Mouse (Mus musculus) forebrain, embryonic 10.5 days (tissue): Measurements from ENCODE around the gene Chmp6. TPM values are rescaled to one million over a fixed set of nuclear protein-coding genes. Genes with fewer than 3 reads are reported as not detected.
A peak's percentile ranks its signal among the peaks of the same experiment; 100 is the strongest.

Source experiments
- DNase-seq: peaks from one replicate; pipeline ENCODE4 v3.0.0-alpha.2; 2017; ENCODE audit warnings: low spot score; ENCODE audit errors: extremely low spot score
- H3K27ac ChIP-seq: fragments of 300-500 bp; sonication (generic); 2 replicates; pipeline ENCODE4 v1.5.1; 2016; ENCODE audit warnings: mild to moderate bottlenecking
- H3K27me3 ChIP-seq: fragments of 300-500 bp; sonication (generic); 2 replicates; pipeline ENCODE4 v1.6.1; 2016; ENCODE audit warnings: mild to moderate bottlenecking; ENCODE audit not compliant: poor library complexity, severe bottlenecking
- H3K36me3 ChIP-seq: fragments of 300-500 bp; sonication (generic); replicated peaks from 2 replicates; pipeline ENCODE4 v1.6.1; 2016; ENCODE audit warnings: mild to moderate bottlenecking, moderate library complexity
- H3K4me1 ChIP-seq: fragments of 300-500 bp; sonication (generic); 2 replicates; pipeline ENCODE4 v1.6.1; 2016
- H3K4me3 ChIP-seq: fragments of 300-500 bp; sonication (generic); 2 replicates; pipeline ENCODE4 v1.5.1; 2016; ENCODE audit warnings: mild to moderate bottlenecking, moderate library complexity
- H3K9me3 ChIP-seq: fragments of 300-500 bp; sonication (generic); 2 replicates; pipeline ENCODE4 v1.6.1; 2016; ENCODE audit warnings: mild to moderate bottlenecking, moderate library complexity
- WGBS: fragments of 180-500 bp; shearing (Covaris S2); methylation state at CpG from one replicate; pipeline ENCODE4 v1.1.7; 2016; 5-methylcytosine and 5-hydroxymethylcytosine counted together
- polyA plus RNA-seq: library from polyadenylated mRNA; unstranded; fragments of >200 nt; fragmentation: Nextera tagmentation; extraction: Ambion mirVana; gene quantifications from 2 replicates; pipeline ENCODE4 v1.2.1, GENCODE M21; 2016

The Chmp6 gene
- polyA plus RNA-seq, result 114 and 124 TPM in 2 replicates

- Histone ChIP-seq H3K4me1 (peaks cover 56% of the 10 kb centered on the region), H3K27me3 (peaks cover 6% of the 10 kb centered on the region), H3K36me3 (peaks cover 31% of the 10 kb centered on the region), H3K9me3 (no peaks in the 10 kb centered on the region), H3K4me3 (peak within 1 kb of the TSS; percentile 99), H3K27ac (peak within 1 kb of the TSS; percentile 96)
- DNase-seq, result peak; percentile 85
- WGBS, result under 1% methylated on average over 48 of the region's 48 CpGs
These were observed at the start of gene Chmp6 for GRCm38 (mm10) chr11:119913291-119913934. TSS of gene Chmp6 (plus strand) at chr11:119913441.

- H3K27ac ChIP-seq, result no peak overlapping the region
- no peaks in the 10 kb centered on the region for H3K27me3 ChIP-seq
- no peak overlapping the region for H3K4me3 ChIP-seq
- H3K4me1 ChIP-seq, result peaks cover 10% of the 10 kb centered on the region; the same call in 1 of the 2 replicates
- no peak for DNase-seq
- H3K9me3 ChIP-seq, result no peaks in the 10 kb centered on the region
- peaks cover 80% of the 10 kb centered on the region for H3K36me3 ChIP-seq
- 86% methylated on average over 6 of the region's 6 CpGs for WGBS
These were observed 46.4 kb upstream of the Chmp6 start for GRCm38 (mm10) chr11:119866837-119867236.

DNA sequence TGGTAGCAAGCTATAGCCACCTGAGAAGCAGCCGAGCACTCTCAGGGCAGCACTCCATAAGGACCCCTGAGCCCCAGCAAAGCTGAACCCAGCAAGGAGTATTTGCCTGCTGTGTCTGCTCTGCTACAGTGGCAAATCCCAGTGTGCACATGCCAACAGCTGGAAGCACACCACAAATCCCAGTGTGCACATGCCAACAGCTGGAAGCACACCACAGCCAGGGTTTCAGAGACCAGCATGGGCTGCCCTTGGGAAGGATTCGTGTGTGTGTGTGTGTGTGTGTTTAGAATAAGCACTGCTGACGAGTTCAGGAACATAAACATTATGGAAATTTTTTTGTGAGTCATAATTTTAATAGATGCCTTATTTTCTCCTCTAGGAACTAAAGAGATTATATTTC lies 45.1 kb upstream of the Chmp6 start:
- Histone ChIP-seq H3K27ac (no peak overlapping the region), H3K9me3 (no peaks in the 10 kb centered on the region), H3K4me1 (peaks cover 4% of the 10 kb centered on the region; the same call in 1 of the 2 replicates), H3K4me3 (no peak overlapping the region), H3K27me3 (no peaks in the 10 kb centered on the region), H3K36me3 (peaks cover 80% of the 10 kb centered on the region)
- 91% methylated on average over 3 of the region's 3 CpGs for WGBS
- DNase-seq, result no peak

GRCm38 (mm10) chr11:119868556-119868955 lies 44.7 kb upstream of the Chmp6 start:
- Histone ChIP-seq H3K36me3 (peaks cover 80% of the 10 kb centered on the region), H3K27me3 (no peaks in the 10 kb centered on the region), H3K27ac (no peak overlapping the region), H3K4me1 (no peaks in the 10 kb centered on the region; the same call in 1 of the 2 replicates), H3K4me3 (no peak overlapping the region), H3K9me3 (no peaks in the 10 kb centered on the region)
- WGBS, result 84% methylated on average over 4 of the region's 4 CpGs
- DNase-seq, result no peak

DNA sequence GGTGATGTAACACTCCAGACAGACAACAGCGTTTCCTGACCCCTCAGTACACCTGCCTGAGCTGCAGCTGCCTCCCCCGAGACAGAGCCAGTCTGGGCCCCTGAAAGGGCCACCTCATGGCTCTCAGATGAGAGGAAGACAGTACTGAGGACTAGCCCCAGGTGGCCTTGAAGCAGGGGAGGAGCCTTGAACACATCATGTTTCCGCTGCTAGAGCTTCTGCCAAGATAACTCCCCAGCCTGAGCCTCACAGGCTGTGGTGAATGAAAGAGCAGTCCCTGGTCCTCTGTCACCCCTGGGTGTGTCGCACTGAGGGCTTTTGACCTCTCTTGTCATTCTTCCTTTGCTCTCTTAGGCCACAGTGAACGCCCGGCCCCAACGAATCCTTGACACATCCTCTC lies 42.1 kb upstream of the Chmp6 start:
- Histone ChIP-seq H3K4me3 (no peak overlapping the region), H3K4me1 (no peaks in the 10 kb centered on the region), H3K36me3 (peaks cover 89% of the 10 kb centered on the region), H3K9me3 (no peaks in the 10 kb centered on the region), H3K27ac (no peak overlapping the region), H3K27me3 (no peaks in the 10 kb centered on the region)
- DNase-seq, result no peak
- 87% methylated on average over 7 of the region's 7 CpGs for WGBS

DNA sequence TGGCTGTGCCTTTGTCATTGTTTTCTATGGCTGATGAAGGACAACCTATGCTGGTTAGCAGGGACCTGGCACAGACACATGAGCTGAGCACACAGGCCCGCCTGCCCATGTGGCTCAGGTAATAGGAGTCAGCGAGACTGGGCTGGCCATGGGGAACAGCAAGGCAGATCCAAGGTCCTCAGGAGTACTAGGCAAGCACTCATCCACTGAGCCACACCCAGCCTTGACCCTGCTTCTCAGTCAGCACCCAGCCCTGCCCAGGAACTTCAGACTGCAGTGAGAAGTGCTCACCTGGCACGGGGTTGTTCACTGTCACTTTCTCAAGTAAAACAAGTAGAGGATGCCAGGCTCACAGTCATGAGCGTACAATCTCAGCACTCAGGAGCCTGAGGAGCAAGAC lies 39.6 kb upstream of the Chmp6 start:
- Histone ChIP-seq H3K27ac (no peak overlapping the region), H3K36me3 (peaks cover 94% of the 10 kb centered on the region), H3K27me3 (no peaks in the 10 kb centered on the region), H3K4me3 (no peak overlapping the region), H3K4me1 (no peaks in the 10 kb centered on the region), H3K9me3 (no peaks in the 10 kb centered on the region)
- WGBS, result 93% methylated on average over 4 of the region's 4 CpGs
- no peak for DNase-seq

- WGBS, result 87% methylated on average over 1 of the region's 1 CpGs
- Histone ChIP-seq H3K4me1 (no peaks in the 10 kb centered on the region), H3K27ac (no peak overlapping the region), H3K27me3 (no peaks in the 10 kb centered on the region), H3K36me3 (peaks cover 94% of the 10 kb centered on the region), H3K4me3 (no peak overlapping the region), H3K9me3 (no peaks in the 10 kb centered on the region)
- no peak for DNase-seq
These were observed 38.4 kb upstream of the Chmp6 start for GRCm38 (mm10) chr11:119874841-119875240.

- H3K4me1 ChIP-seq, result no peaks in the 10 kb centered on the region
- no peaks in the 10 kb centered on the region for H3K27me3 ChIP-seq
- H3K27ac ChIP-seq, result no peak overlapping the region
- H3K4me3 ChIP-seq, result no peak overlapping the region
- DNase-seq, result no peak
- peaks cover 99% of the 10 kb centered on the region for H3K36me3 ChIP-seq
- H3K9me3 ChIP-seq, result no peaks in the 10 kb centered on the region
- WGBS, result 91% methylated on average over 9 of the region's 9 CpGs
These were observed 37.6 kb upstream of the Chmp6 start for GRCm38 (mm10) chr11:119875685-119876084.

- H3K4me1 ChIP-seq, result no peaks in the 10 kb centered on the region
- no peak overlapping the region for H3K4me3 ChIP-seq
- WGBS, result 95% methylated on average over 7 of the region's 7 CpGs
- H3K27ac ChIP-seq, result no peak overlapping the region
- H3K9me3 ChIP-seq, result no peaks in the 10 kb centered on the region
- no peaks in the 10 kb centered on the region for H3K27me3 ChIP-seq
- DNase-seq, result no peak
- peaks cover 90% of the 10 kb centered on the region for H3K36me3 ChIP-seq
These were observed 36.1 kb upstream of the Chmp6 start for GRCm38 (mm10) chr11:119877124-119877523.

GRCm38 (mm10) chr11:119879573-119879972 lies 33.7 kb upstream of the Chmp6 start:
- WGBS, result 91% methylated on average over 5 of the region's 5 CpGs
- peaks cover 74% of the 10 kb centered on the region for H3K36me3 ChIP-seq
- no peaks in the 10 kb centered on the region for H3K4me1 ChIP-seq
- no peak overlapping the region for H3K27ac ChIP-seq
- no peaks in the 10 kb centered on the region for H3K9me3 ChIP-seq
- DNase-seq, result no peak
- no peak overlapping the region for H3K4me3 ChIP-seq
- H3K27me3 ChIP-seq, result no peaks in the 10 kb centered on the region

DNA sequence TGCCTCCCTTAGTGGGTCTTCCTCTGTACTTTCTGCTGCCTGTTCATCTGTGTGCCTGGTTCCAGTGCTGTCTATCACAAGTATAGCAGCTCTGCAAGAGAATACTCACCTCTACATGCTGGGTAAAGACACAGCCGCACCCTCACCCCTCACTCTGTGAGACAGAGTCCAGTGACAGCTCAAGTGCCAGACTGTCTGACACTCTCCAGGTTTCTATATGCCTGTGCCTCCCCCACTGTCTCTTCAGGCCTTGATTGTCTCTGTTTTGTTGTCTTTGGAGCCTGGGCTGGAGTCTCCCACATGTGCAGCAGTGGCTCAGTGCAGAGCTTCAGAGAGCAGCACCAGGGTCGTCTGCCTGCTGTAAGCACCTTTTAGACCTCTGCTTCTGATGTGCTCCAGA lies 29.6 kb upstream of the Chmp6 start:
- 86% methylated on average over 2 of the region's 2 CpGs for WGBS
- no peak overlapping the region for H3K27ac ChIP-seq
- H3K27me3 ChIP-seq, result no peaks in the 10 kb centered on the region
- peaks cover 71% of the 10 kb centered on the region for H3K36me3 ChIP-seq
- H3K4me3 ChIP-seq, result no peak overlapping the region
- H3K9me3 ChIP-seq, result no peaks in the 10 kb centered on the region
- H3K4me1 ChIP-seq, result no peaks in the 10 kb centered on the region
- DNase-seq, result no peak

GRCm38 (mm10) chr11:119889966-119890365 lies 23.3 kb upstream of the Chmp6 start:
- H3K4me1 ChIP-seq, result peaks cover 22% of the 10 kb centered on the region
- no peak overlapping the region for H3K4me3 ChIP-seq
- no peaks in the 10 kb centered on the region for H3K27me3 ChIP-seq
- H3K9me3 ChIP-seq, result no peaks in the 10 kb centered on the region
- H3K27ac ChIP-seq, result no peak overlapping the region
- DNase-seq, result no peak
- H3K36me3 ChIP-seq, result peaks cover 91% of the 10 kb centered on the region
- 96% methylated on average over 3 of the region's 3 CpGs for WGBS

DNA sequence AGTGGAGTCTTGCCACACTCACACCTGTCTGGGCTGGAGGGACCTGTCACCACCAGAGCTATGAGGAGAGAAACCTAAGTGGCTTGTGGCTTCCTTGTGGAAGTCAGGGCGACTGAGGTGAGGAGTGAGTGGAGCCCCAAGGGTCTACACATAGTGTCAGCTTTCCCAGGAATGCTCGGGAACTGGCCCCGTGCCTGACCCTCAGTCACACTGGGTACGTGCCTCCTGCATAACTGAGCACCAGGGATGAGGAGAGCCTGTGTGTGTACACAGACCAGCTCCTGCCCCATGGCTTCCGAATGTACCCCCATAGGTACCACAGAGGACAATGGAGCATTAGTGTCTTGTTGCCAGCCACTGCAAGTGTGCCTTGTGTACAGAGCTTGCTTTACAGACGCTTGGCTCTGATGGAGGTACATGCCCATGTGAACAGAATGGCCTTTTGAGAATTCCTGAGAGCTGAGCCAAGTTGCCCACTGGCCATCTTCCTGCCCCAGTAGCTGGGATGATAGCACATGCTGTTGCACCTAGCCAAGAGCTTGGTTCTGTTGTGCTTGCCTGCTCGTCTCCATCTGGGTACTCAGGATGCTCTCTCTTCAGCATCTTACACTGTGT lies 21.5 kb upstream of the Chmp6 start:
- WGBS, result 93% methylated on average over 7 of the region's 7 CpGs
- peaks cover 22% of the 10 kb centered on the region for H3K4me1 ChIP-seq
- peaks cover 90% of the 10 kb centered on the region for H3K36me3 ChIP-seq
- no peak for DNase-seq
- H3K9me3 ChIP-seq, result no peaks in the 10 kb centered on the region
- H3K27me3 ChIP-seq, result no peaks in the 10 kb centered on the region
- no peak overlapping the region for H3K27ac ChIP-seq
- H3K4me3 ChIP-seq, result no peak overlapping the region
